Mouse (Mus musculus): ENCODE measurements at regions not wholly inside any gene's neighbourhood (a gene's known extent, or its start where the extent isn't known, plus 50 kb on each side); places are given as distances from the start of the nearest gene placed in this dataset.
"Not testable (repeated sequence)": the region's sequence is repeated elsewhere in the genome, so short reads cannot be mapped to it uniquely, and the experiment has no call there.

GRCm38 (mm10) chr17:82457972-82458371 is 719.8 kb upstream of the Slc8a1 start:
- H3K9me3 ChIP-seq, result no peaks in the 10 kb centered on the region
- no peaks in the 10 kb centered on the region for H3K36me3 ChIP-seq
- H3K4me1 ChIP-seq (replicated peaks), result no peaks in the 10 kb centered on the region
- H3K27me3 ChIP-seq (ENCODE audit: insufficient read depth, poor library complexity, severe bottlenecking), result no peaks in the 10 kb centered on the region
- no peak overlapping the region for H3K27ac ChIP-seq
- H3K4me3 ChIP-seq, result no peak overlapping the region
- DNase-seq (ENCODE audit: low spot score), result no peak
- 90% methylated on average over 5 of the region's 5 CpGs for WGBS

GRCm38 (mm10) chr17:82453847-82454246 is 715.7 kb upstream of the Slc8a1 start:
- DNase-seq (ENCODE audit: low spot score), result no peak
- Histone ChIP-seq H3K36me3 (no peaks in the 10 kb centered on the region), H3K27me3 (ENCODE audit: insufficient read depth, poor library complexity, severe bottlenecking) (no peaks in the 10 kb centered on the region), H3K9me3 (no peaks in the 10 kb centered on the region), H3K4me3 (no peak overlapping the region), H3K4me1 (replicated peaks) (no peaks in the 10 kb centered on the region), H3K27ac (no peak overlapping the region)
- 58% methylated on average over 1 of the region's 1 CpGs for WGBS

GRCm38 (mm10) chr17:82439105-82439504 is 700.9 kb upstream of the Slc8a1 start:
- H3K4me3 ChIP-seq, result no peak overlapping the region
- no peak overlapping the region for H3K27ac ChIP-seq
- DNase-seq (ENCODE audit: low spot score), result no peak
- WGBS, result 90% methylated on average over 3 of the region's 3 CpGs
- H3K9me3 ChIP-seq, result peaks cover 4% of the 10 kb centered on the region; the same call in 1 of the 2 replicates
- H3K27me3 ChIP-seq (ENCODE audit: insufficient read depth, poor library complexity, severe bottlenecking), result no peaks in the 10 kb centered on the region
- no peaks in the 10 kb centered on the region for H3K36me3 ChIP-seq
- no peaks in the 10 kb centered on the region for H3K4me1 ChIP-seq (replicated peaks)

GRCm38 (mm10) chr17:82437206-82437605 is 699.0 kb upstream of the Slc8a1 start:
- no peak for DNase-seq (ENCODE audit: low spot score)
- H3K36me3 ChIP-seq, result no peaks in the 10 kb centered on the region
- no peak overlapping the region for H3K4me3 ChIP-seq
- no peaks in the 10 kb centered on the region for H3K27me3 ChIP-seq (ENCODE audit: insufficient read depth, poor library complexity, severe bottlenecking)
- peaks cover 4% of the 10 kb centered on the region; the same call in 1 of the 2 replicates for H3K9me3 ChIP-seq
- H3K27ac ChIP-seq, result no peak overlapping the region
- WGBS, result 87% methylated on average over 3 of the region's 3 CpGs
- no peaks in the 10 kb centered on the region for H3K4me1 ChIP-seq (replicated peaks)

DNA sequence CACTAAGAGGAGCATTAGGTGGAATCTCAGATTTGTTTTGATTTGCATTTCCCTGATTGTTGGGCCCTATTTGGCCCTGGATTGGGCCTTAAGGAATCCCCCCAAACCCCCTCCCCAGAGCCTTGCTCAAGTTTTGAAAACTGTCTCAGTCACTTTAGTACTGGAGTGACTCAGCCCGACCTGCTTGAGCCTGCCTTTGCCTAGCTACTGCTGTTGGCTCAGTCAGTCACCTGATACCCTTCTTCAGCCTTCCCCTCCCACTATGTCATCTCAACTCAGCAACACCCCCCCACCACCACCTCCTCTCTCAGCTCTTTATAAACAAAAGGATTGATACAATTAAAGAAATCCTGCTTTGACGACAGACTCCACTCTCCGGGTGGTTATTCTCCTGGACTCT is 694.5 kb upstream of the Slc8a1 start:
- H3K27ac ChIP-seq, result no peak overlapping the region
- no peaks in the 10 kb centered on the region for H3K36me3 ChIP-seq
- no peak for DNase-seq (ENCODE audit: low spot score)
- no peaks in the 10 kb centered on the region for H3K27me3 ChIP-seq (ENCODE audit: insufficient read depth, poor library complexity, severe bottlenecking)
- H3K4me1 ChIP-seq (replicated peaks), result no peaks in the 10 kb centered on the region
- WGBS, result 34% methylated on average over 3 of the region's 3 CpGs
- no peaks in the 10 kb centered on the region for H3K9me3 ChIP-seq
- H3K4me3 ChIP-seq, result no peak overlapping the region

DNA sequence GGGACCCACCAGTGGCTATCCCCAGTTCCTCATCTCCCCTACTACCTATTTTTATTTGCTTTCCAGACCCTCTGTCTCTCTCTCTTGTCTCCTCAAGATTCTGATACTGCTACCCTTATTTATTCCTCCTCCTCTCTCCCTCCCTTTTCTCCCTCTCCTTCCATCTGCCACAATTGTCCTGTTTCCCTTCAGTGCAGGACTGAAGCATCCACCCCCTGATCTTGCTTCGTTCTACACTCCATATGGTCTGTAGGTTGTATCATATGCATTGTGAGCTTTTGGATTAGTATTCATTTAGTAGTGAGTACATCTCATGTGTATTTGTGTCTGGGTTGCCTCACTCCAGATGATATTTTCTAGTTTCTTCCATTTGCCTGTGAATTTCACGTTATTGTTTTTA is 670.1 kb upstream of the Slc8a1 start:
- Histone ChIP-seq H3K36me3 (no peaks in the 10 kb centered on the region), H3K27ac (no peak overlapping the region), H3K4me1 (replicated peaks) (no peaks in the 10 kb centered on the region), H3K9me3 (no peaks in the 10 kb centered on the region), H3K27me3 (ENCODE audit: insufficient read depth, poor library complexity, severe bottlenecking) (no peaks in the 10 kb centered on the region), H3K4me3 (no peak overlapping the region)
- 88% methylated on average over 2 of the region's 2 CpGs for WGBS
- DNase-seq (ENCODE audit: low spot score), result no peak

GRCm38 (mm10) chr17:82399328-82399727 is 661.2 kb upstream of the Slc8a1 start:
- Histone ChIP-seq H3K4me1 (replicated peaks) (no peaks in the 10 kb centered on the region), H3K4me3 (no peak overlapping the region), H3K27me3 (ENCODE audit: insufficient read depth, poor library complexity, severe bottlenecking) (no peaks in the 10 kb centered on the region), H3K9me3 (no peaks in the 10 kb centered on the region), H3K27ac (no peak overlapping the region), H3K36me3 (no peaks in the 10 kb centered on the region)
- DNase-seq (ENCODE audit: low spot score), result no peak
- WGBS, result 85% methylated on average over 1 of the region's 1 CpGs

DNA sequence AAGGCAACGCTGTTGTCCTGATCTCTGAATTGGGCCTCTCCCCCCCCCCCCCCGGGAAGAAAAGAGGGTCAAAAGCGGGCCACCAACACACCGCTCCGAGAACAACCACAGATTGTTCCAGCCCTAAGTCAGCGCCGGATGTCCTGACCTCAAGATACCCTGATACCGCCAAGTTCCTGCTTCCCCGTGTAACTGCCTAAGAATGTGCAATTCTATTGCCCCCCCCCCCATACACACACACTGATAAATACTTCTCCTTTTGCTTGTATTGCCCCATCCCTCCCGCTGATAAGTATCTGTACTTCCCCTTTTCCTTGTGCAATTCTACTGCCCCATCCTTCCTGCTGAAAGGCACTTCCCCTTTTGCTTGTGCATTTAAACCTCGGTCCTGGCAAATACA is 641.2 kb upstream of the Slc8a1 start:
- WGBS, result 89% methylated on average over 11 of the region's 11 CpGs
- not testable (repeated sequence) for H3K36me3 ChIP-seq; H3K27me3 ChIP-seq (ENCODE audit: insufficient read depth, poor library complexity, severe bottlenecking); H3K4me1 ChIP-seq (replicated peaks); H3K27ac ChIP-seq; H3K4me3 ChIP-seq; H3K9me3 ChIP-seq; DNase-seq (ENCODE audit: low spot score)

DNA sequence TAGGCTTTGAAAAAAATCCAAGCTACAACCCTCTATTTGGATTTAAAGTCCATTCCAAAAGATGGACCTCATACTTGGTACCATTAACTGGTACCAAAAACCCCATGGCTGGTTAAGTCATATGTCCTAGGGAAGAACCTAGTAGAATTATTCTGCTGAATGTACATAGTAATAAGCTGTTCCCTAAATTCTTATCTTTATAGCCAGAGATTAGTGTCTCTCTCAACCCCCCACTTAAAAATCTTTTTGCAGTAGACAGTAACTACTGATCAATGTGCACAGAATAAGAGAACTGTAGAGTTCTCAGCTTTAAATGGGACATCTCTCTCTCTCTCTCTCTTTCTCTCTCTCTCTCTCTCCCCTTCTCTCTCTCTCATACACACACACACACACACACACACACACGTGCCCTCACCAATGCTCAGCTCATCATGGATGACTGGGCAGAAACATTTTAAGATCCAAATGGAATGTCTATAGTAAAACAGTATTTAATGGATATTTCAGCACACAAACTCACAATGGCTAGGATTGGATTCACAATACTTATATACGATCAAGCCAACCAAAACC is 640.2 kb upstream of the Slc8a1 start:
- Histone ChIP-seq H3K36me3 (no peaks in the 10 kb centered on the region), H3K9me3 (no peaks in the 10 kb centered on the region), H3K4me3 (no peak overlapping the region), H3K27ac (no peak overlapping the region), H3K4me1 (replicated peaks) (no peaks in the 10 kb centered on the region), H3K27me3 (ENCODE audit: insufficient read depth, poor library complexity, severe bottlenecking) (no peaks in the 10 kb centered on the region)
- DNase-seq (ENCODE audit: low spot score), result no peak
- 95% methylated on average over 2 of the region's 2 CpGs for whole genome bisulfite sequencing

- Histone ChIP-seq H3K4me3 (no peak overlapping the region), H3K27me3 (ENCODE audit: insufficient read depth, poor library complexity, severe bottlenecking) (no peaks in the 10 kb centered on the region), H3K27ac (no peak overlapping the region), H3K9me3 (no peaks in the 10 kb centered on the region), H3K4me1 (replicated peaks) (no peaks in the 10 kb centered on the region), H3K36me3 (no peaks in the 10 kb centered on the region)
- DNase-seq (ENCODE audit: low spot score), result no peak
- WGBS, result 86% methylated on average over 1 of the region's 1 CpGs
These were observed 639.0 kb upstream of the Slc8a1 start for GRCm38 (mm10) chr17:82377176-82377592.

GRCm38 (mm10) chr17:82367876-82368275 is 629.7 kb upstream of the Slc8a1 start:
- no peaks in the 10 kb centered on the region for H3K36me3 ChIP-seq
- no peak overlapping the region for H3K27ac ChIP-seq
- no peaks in the 10 kb centered on the region for H3K27me3 ChIP-seq (ENCODE audit: insufficient read depth, poor library complexity, severe bottlenecking)
- H3K4me1 ChIP-seq (replicated peaks), result no peaks in the 10 kb centered on the region
- H3K4me3 ChIP-seq, result no peak overlapping the region
- DNase-seq (ENCODE audit: low spot score), result no peak
- no peaks in the 10 kb centered on the region for H3K9me3 ChIP-seq

DNA sequence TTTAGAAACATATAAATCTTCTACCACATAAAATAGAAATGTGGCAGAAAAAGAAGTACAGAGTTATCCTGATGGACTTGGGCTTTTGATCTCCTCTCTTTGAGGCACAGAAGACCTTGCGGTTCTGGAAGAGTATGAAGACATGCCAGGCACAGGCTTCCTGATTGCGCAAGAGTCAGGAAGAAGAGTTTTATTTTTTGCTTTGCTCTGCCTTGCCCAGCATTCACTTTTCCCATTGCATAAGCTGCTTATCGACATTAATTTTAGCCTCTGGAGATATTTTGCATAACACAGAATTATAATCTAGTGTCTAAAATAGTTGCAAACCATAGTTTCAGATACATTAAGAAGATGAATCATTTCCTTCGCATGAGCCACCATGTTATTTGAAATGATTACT is 627.8 kb upstream of the Slc8a1 start:
- Histone ChIP-seq H3K9me3 (no peaks in the 10 kb centered on the region), H3K4me1 (replicated peaks) (no peaks in the 10 kb centered on the region), H3K27me3 (ENCODE audit: insufficient read depth, poor library complexity, severe bottlenecking) (no peaks in the 10 kb centered on the region), H3K27ac (no peak overlapping the region), H3K4me3 (no peak overlapping the region), H3K36me3 (no peaks in the 10 kb centered on the region)
- WGBS, result 92% methylated on average over 4 of the region's 4 CpGs
- DNase-seq (ENCODE audit: low spot score), result no peak

DNA sequence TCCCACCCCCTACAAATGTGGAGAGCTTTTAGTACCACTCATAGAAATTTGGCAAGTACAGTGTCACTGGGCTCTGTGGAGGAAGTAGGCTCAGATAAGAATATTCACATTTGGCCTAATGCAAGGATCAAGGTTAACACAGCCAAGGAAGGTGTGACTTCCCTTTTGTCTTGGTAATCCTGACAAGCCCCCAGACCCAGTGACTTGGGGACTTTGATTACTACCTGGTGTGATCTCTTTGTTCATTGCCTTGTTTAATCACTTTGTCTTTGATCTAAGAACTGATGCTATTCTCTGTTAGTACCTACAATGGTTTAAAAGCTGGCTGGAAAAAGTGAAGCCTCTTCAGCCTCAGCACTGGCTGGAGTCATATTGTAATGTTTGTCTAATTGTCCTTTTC is 610.5 kb upstream of the Slc8a1 start:
- Histone ChIP-seq H3K4me1 (replicated peaks) (no peaks in the 10 kb centered on the region), H3K27ac (no peak overlapping the region)
- no peak for DNase-seq (ENCODE audit: low spot score)

GRCm38 (mm10) chr17:82331429-82331828 is 593.3 kb upstream of the Slc8a1 start:
- Histone ChIP-seq H3K36me3 (no peaks in the 10 kb centered on the region), H3K4me3 (no peak overlapping the region)

More for the DNA sequence above, 610.5 kb upstream of the Slc8a1 start:
- no peak overlapping the region for H3K4me3 ChIP-seq
- no peaks in the 10 kb centered on the region for H3K9me3 ChIP-seq
- H3K27me3 ChIP-seq (ENCODE audit: insufficient read depth, poor library complexity, severe bottlenecking), result no peaks in the 10 kb centered on the region
- no peaks in the 10 kb centered on the region for H3K36me3 ChIP-seq

More at GRCm38 (mm10) chr17:82331429-82331828, 593.3 kb upstream of the Slc8a1 start:
- Histone ChIP-seq H3K27ac (no peak overlapping the region), H3K27me3 (ENCODE audit: insufficient read depth, poor library complexity, severe bottlenecking) (no peaks in the 10 kb centered on the region), H3K9me3 (no peaks in the 10 kb centered on the region), H3K4me1 (replicated peaks) (no peaks in the 10 kb centered on the region)
- no peak for DNase-seq (ENCODE audit: low spot score)
- 94% methylated on average over 5 of the region's 5 CpGs for WGBS

Data from hindbrain, embryonic 10.5 days (tissue).